Mouse (Mus musculus) forebrain, embryonic 11.5 days (tissue): ENCODE measurements around the gene Agtpbp1. TPM values are rescaled to one million over a fixed set of nuclear protein-coding genes. Genes with fewer than 3 reads are reported as not detected.
A peak's percentile ranks its signal among the peaks of the same experiment; 100 is the strongest.

Source experiments
- ATAC-seq: fragments of 200-750 bp; cut with Nextera tagmentation; replicated peaks from 2 replicates; pipeline ENCODE4 v1.8.0; 2017; ENCODE audit warnings: moderate TSS enrichment; ENCODE audit not compliant: low FRiP score
- DNase-seq: peaks from one replicate; pipeline ENCODE4 v3.0.0-alpha.2; 2017; ENCODE audit warnings: low spot score
- H3K27ac ChIP-seq: fragments of 300-500 bp; sonication (generic); 2 replicates; pipeline ENCODE4 v1.5.1; 2014; ENCODE audit warnings: low read depth, low read length
- H3K27me3 ChIP-seq: fragments of 300-500 bp; sonication (generic); 2 replicates; pipeline ENCODE4 v1.6.1; 2014; ENCODE audit warnings: mild to moderate bottlenecking, low read length, mixed read lengths; ENCODE audit not compliant: control insufficient read depth, insufficient read depth
- H3K36me3 ChIP-seq: fragments of 300-500 bp; sonication (generic); 2 replicates; pipeline ENCODE4 v1.6.1; 2014; ENCODE audit warnings: mild to moderate bottlenecking, low read length, moderate library complexity, mixed read lengths; ENCODE audit not compliant: control insufficient read depth, insufficient read depth
- H3K4me1 ChIP-seq: fragments of 300-500 bp; sonication (generic); replicated peaks from 2 replicates; pipeline ENCODE4 v1.6.1; 2014; ENCODE audit warnings: low read length, mixed read lengths; ENCODE audit not compliant: control insufficient read depth, insufficient read depth
- H3K4me2 ChIP-seq: fragments of 300-500 bp; sonication (generic); 2 replicates; pipeline ENCODE4 v1.6.1; 2014; ENCODE audit warnings: low read depth, mild to moderate bottlenecking, low read length, moderate library complexity, mixed read lengths; ENCODE audit not compliant: severe bottlenecking
- H3K4me3 ChIP-seq: fragments of 300-500 bp; sonication (generic); 2 replicates; pipeline ENCODE4 v1.5.1; 2014; ENCODE audit warnings: low read depth, low read length
- H3K9ac ChIP-seq: fragments of 300-500 bp; sonication (generic); 2 replicates; pipeline ENCODE4 v1.6.1; 2014; ENCODE audit warnings: low read length
- H3K9me3 ChIP-seq: fragments of 300-500 bp; sonication (generic); 2 replicates; pipeline ENCODE4 v1.6.1; 2016; ENCODE audit warnings: low read length, mixed read lengths; ENCODE audit not compliant: control insufficient read depth
- WGBS: fragments of 180-500 bp; shearing (Covaris S2); extraction: QIAGEN DNeasy Blood & Tissue Kit; methylation state at CpG from one replicate; pipeline ENCODE4 v1.1.7; 2014; 5-methylcytosine and 5-hydroxymethylcytosine counted together
- polyA plus RNA-seq: library from polyadenylated mRNA; unstranded; fragments of >200 nt; fragmentation: Nextera tagmentation; extraction: Ambion mirVana; gene quantifications from 2 replicates; pipeline ENCODE4 v1.2.1, GENCODE M21; 2014

The Agtpbp1 gene
- polyA plus RNA-seq, 1 experiment from 2014 or later = 21.0 TPM

DNA sequence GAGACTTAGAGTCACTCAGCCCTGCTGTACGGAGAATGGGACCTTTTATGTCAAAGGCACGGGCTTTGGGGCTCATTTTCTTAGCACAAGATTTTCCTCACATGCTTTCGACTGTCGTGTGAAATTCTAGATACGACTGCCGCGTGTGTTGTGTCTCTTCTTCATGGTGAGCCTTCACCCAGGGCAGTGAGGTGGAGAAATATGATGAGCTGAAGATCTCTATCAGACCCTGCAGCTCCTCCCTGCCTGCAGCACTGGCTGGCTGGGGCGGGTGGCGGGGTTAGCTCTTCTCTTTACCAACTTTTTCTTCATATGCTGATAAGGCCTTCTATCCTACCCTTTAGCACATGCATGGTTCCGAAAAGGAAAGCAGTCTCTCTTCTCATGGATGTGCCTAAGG lies 20.1 kb downstream of the Agtpbp1 start:
- DNase-seq = no peak
- Histone ChIP-seq H3K4me3 (no peak overlapping the region), H3K27me3 (no peaks in the 10 kb centered on the region), H3K9me3 (no peaks in the 10 kb centered on the region), H3K9ac (no peak overlapping the region), H3K36me3 (no peaks in the 10 kb centered on the region), H3K4me2 (no peak overlapping the region), H3K27ac (no peak overlapping the region), H3K4me1 (no peaks in the 10 kb centered on the region)
- 84% methylated on average over 10 of the region's 10 CpGs for WGBS
- no peak for ATAC-seq

DNA sequence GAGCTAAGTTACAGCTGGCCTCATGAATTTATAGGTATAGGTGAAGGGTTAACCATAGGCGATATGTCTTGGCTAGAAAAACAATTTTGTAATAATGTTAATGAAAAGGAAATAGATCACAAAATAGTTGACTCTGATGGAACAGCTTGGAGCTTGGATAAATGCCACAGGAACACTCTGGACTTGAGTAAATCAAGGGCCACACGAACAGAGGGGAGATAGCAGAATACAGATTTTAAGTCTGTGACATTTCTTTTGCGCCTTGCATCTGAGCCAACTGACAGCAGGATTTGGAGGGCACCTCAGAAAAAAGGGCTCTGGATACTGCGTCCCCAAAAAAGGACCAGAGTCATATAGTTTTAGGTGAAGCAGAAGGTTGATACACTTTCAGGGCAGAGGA lies 20.5 kb downstream of the Agtpbp1 start:
- 93% methylated on average over 4 of the region's 4 CpGs for WGBS
- H3K9ac ChIP-seq = no peak overlapping the region
- DNase-seq (no peak), ATAC-seq (no peak)
- H3K36me3 ChIP-seq = no peaks in the 10 kb centered on the region
- no peaks in the 10 kb centered on the region for H3K27me3 ChIP-seq
- H3K27ac ChIP-seq = no peak overlapping the region
- H3K4me3 ChIP-seq = no peak overlapping the region
- no peak overlapping the region for H3K4me2 ChIP-seq
- H3K9me3 ChIP-seq = no peaks in the 10 kb centered on the region
- no peaks in the 10 kb centered on the region for H3K4me1 ChIP-seq

DNA sequence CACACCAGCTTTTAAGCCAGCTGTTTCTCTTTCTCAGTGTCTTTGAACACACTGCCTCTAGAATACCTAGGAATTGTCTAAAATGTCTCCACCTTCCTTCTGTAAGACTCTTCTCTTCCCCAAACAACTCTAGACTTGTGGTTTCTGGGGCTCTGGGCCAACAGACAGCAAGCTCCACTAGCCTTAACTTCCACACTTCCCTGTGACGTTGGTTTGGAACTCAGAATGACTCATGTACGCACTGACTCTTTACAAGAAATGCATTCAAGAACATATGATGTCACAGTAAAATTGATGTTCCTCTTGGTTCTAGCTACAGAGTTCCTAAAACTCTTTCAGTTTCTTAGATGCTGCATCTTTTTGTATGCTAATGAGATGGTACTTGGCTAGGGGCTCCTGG lies 22.6 kb downstream of the Agtpbp1 start:
- H3K9ac ChIP-seq = no peak overlapping the region
- H3K36me3 ChIP-seq = no peaks in the 10 kb centered on the region
- H3K4me2 ChIP-seq = no peak overlapping the region
- H3K27ac ChIP-seq = no peak overlapping the region
- no peaks in the 10 kb centered on the region for H3K27me3 ChIP-seq
- no peak overlapping the region for H3K4me3 ChIP-seq
- 82% methylated on average over 2 of the region's 2 CpGs for WGBS
- no peak for ATAC-seq
- no peaks in the 10 kb centered on the region for H3K9me3 ChIP-seq
- DNase-seq = no peak
- no peaks in the 10 kb centered on the region for H3K4me1 ChIP-seq

- H3K9ac ChIP-seq = no peak overlapping the region
- ATAC-seq (no peak), DNase-seq (no peak)
- H3K4me2 ChIP-seq = no peak overlapping the region
- no peak overlapping the region for H3K4me3 ChIP-seq
- no peaks in the 10 kb centered on the region for H3K9me3 ChIP-seq
- H3K4me1 ChIP-seq = peaks cover 4% of the 10 kb centered on the region; the same call in 1 of the 2 replicates
- H3K27me3 ChIP-seq = no peaks in the 10 kb centered on the region
- no peak overlapping the region for H3K27ac ChIP-seq
- WGBS = 93% methylated on average over 5 of the region's 5 CpGs
- H3K36me3 ChIP-seq = no peaks in the 10 kb centered on the region
Observed at GRCm38 (mm10) chr13:59558776-59559175, 26.3 kb downstream of the Agtpbp1 start.

GRCm38 (mm10) chr13:59557185-59557985 lies 27.6 kb downstream of the Agtpbp1 start:
- H3K4me1 ChIP-seq = peaks cover 4% of the 10 kb centered on the region; the same call in 1 of the 2 replicates
- under 1% methylated on average over 42 of the region's 73 CpGs for WGBS
- no peaks in the 10 kb centered on the region for H3K27me3 ChIP-seq
- H3K9me3 ChIP-seq = no peaks in the 10 kb centered on the region
- DNase-seq = peak; percentile 97
- peak overlapping the region; percentile 83 for H3K4me3 ChIP-seq
- ATAC-seq = peak; percentile 90
- peak overlapping the region; percentile 96 for H3K4me2 ChIP-seq
- H3K9ac ChIP-seq = peak overlapping the region; percentile 84
- 0 out of 2 replicates have a peak overlapping the region, but pooled peaks have one; percentile 31 for H3K27ac ChIP-seq
- no peaks in the 10 kb centered on the region for H3K36me3 ChIP-seq

- Histone ChIP-seq H3K9me3 (no peaks in the 10 kb centered on the region), H3K27ac (peak overlapping the region; percentile 31; the same call in 1 of the 2 replicates), H3K36me3 (no peaks in the 10 kb centered on the region), H3K4me3 (peak overlapping the region; percentile 83), H3K9ac (peak overlapping the region; percentile 84), H3K27me3 (no peaks in the 10 kb centered on the region), H3K4me2 (peak overlapping the region; percentile 96), H3K4me1 (peaks cover 4% of the 10 kb centered on the region; the same call in 1 of the 2 replicates)
- ATAC-seq (peak; percentile 80), DNase-seq (peak; percentile 82)
- WGBS = 0% methylated on average over 45 of the region's 45 CpGs
Observed at GRCm38 (mm10) chr13:59556670-59557069, 28.4 kb downstream of the Agtpbp1 start.

GRCm38 (mm10) chr13:59555613-59556192 lies 29.3 kb downstream of the Agtpbp1 start:
- Histone ChIP-seq H3K27ac (no peak overlapping the region), H3K9ac (no peak overlapping the region), H3K36me3 (no peaks in the 10 kb centered on the region), H3K4me2 (no peak overlapping the region), H3K27me3 (no peaks in the 10 kb centered on the region), H3K4me1 (peaks cover 4% of the 10 kb centered on the region; the same call in 1 of the 2 replicates), H3K9me3 (no peaks in the 10 kb centered on the region), H3K4me3 (no peak overlapping the region)
- DNase-seq = no peak
- no peak for ATAC-seq
- WGBS = 83% methylated on average over 8 of the region's 8 CpGs

DNA sequence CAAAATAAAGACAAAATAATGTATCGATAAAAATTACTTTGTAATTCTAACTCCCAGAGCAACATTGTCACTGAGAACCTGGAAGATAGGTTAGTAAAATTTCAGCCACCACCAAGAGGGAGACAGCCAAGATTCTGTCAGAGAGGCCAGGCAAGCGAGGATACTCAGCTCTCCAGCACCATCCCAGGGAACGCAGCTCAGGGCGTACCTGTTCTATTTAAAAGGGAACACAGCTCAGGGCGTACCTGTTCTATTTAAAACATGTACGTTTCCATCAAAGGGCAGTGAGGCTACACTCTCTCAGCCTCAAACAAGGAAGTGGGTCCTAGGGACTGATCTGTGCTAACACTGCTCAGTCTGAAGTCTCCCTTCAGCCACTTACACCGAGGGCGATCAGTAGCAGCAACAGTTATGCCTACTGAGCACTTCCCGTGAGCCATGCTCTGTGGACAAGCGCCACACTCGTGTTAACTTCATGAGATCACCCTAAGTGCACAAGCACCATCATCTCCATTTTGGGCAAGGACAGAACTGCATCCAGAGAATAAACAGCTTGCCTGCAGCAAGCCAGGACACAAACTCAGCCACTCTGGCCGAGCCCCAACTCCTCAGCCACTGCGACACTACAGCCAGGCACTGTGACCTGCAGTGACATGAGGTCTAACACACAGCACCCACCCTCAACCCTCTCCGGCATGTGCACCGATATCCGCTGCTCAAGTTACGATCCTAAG lies 30.1 kb downstream of the Agtpbp1 start:
- ATAC-seq = no peak
- Histone ChIP-seq H3K4me2 (no peak overlapping the region), H3K4me1 (peaks cover 4% of the 10 kb centered on the region; the same call in 1 of the 2 replicates), H3K9ac (no peak overlapping the region), H3K27ac (no peak overlapping the region), H3K9me3 (no peaks in the 10 kb centered on the region), H3K4me3 (no peak overlapping the region), H3K36me3 (no peaks in the 10 kb centered on the region), H3K27me3 (no peaks in the 10 kb centered on the region)
- no peak for DNase-seq
- 83% methylated on average over 17 of the region's 17 CpGs for WGBS
